Mouse (Mus musculus) regulatory T cell (primary cell): ENCODE data around the gene Abhd14a.

Experiments used
- in situ Hi-C: fragments of 300-600 bp; cut with MboI, MseI; formaldehyde crosslinking; loops from one replicate; pipeline ENCODE4 v1.15.1; 2025; ENCODE audit warnings: high pct_unique_total_duplicates

Gene Abhd14a

DNA sequence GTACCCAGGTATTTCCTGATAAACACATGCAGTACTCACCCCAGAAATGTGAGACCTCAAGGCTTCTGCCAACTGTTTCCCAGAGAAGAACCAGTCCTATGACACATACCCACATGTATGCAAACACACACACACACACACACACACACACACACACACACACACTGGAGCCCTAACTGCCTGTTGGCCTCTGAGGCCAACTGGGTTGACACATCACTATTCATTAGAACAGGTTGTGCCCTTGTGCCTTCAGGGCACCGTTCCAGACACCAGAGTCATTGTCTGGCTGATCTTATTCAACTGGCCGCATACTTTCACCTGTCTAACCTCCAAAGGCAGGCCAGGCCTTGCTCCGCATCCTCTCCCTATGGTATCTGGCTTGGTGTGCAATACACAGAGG, 35.3 kb downstream of the Abhd14a start:
- in situ Hi-C loops: loop anchor here (5.0 kb wide), 1 partner anchor 45 kb away; the partner anchor contains the start of gene Dusp7

DNA sequence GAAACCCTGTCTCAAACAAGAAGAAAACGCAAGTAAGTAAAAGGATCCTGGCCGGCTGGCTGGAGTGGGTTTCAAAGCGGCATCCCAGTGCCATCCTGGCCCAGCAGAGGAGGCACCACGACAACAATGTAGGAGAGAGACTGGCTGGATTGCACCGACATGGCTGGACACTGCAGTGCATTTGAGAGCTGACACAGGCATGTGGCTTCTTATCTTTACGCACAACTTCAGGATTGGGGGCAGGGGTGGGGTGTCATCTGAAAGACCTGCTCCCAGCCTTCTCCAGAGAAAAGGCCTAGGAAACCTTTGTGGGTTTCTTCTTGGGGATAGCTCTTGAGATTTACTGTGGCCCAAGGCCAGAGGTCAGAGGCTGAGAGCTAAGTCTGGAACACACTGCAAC, 35.7 kb downstream of the Abhd14a start:
- in situ Hi-C loops: loop anchor here (5.0 kb wide), 1 partner anchor 44 kb away; the partner anchor contains the start of gene Dusp7

DNA sequence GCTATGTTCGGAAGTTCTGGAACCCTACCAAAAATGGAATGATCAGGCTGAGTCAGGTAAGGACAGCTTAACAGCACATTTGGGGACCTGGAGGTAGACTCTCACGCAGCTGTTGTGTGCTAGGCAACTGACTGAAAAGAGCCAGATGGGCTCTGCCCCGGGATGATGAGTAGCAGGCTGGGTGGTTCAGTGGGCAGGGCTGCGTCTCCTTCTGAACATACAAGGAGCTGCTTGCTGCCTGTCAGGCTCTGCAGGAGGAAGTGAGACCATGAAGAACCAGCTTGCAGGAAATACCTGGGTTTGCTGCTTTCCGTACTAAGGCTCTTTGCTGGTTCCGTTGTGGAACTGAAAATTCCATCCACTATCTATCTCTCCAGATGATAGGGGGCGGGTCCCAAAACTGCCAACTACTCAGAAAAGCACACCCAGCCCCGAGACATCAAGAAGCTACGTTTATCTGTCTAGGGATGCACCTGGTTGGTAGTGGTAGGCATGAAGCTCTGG, 36.3 kb downstream of the Abhd14a start:
- in situ Hi-C loops: loop anchor here (5.0 kb wide), 1 partner anchor 44 kb away; the partner anchor contains the start of gene Dusp7

DNA sequence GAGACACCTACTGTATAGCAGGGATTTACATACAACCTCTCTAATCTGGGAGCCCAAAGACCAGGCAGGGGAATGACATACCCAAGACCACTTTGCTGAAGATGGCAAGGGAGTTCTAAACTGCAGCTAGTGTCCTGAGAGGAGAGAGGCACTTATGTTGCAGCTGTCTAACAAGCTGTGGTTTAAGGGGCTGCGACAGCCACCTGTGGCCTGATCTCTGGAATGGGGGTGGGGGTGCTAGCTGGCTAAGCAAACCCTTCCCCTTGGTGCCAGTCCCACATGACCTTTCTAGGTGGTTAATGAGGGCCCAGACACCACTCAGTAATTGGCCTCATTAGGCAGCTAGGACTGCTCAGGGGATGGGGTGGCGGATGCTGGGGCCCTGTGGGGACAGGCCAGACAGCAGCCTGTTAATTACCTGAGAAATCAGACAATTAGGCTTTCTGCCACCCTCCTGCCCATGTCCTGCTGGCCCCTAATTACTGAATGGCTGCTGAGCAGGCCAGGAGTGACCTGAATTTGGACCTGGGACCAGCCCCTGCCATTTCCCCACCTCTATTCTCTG, 37.3 kb downstream of the Abhd14a start:
- in situ Hi-C loops: loop anchor here (5.0 kb wide), 1 partner anchor 43 kb away; the partner anchor contains the start of gene Dusp7

DNA sequence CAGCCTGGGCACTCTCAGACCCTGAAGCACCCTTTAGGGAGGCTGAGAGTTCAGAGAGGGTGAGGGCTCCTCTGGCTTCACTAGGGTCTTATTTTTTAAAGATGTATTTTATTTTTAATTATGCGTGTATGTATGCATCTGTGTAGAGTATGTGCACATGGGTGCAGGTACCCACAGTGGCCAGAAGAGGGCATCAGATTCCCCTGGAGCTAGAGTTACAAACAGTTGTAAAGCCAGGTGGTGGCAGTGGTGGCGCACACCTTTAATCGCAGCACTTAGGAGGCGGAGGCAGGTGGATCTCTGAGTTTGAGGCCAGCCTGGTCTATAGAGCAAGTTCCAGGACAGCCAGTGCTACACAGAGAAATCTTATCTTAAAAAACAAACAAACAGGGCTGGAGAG, 38.4 kb downstream of the Abhd14a start:
- in situ Hi-C loops: no loop called here

DNA sequence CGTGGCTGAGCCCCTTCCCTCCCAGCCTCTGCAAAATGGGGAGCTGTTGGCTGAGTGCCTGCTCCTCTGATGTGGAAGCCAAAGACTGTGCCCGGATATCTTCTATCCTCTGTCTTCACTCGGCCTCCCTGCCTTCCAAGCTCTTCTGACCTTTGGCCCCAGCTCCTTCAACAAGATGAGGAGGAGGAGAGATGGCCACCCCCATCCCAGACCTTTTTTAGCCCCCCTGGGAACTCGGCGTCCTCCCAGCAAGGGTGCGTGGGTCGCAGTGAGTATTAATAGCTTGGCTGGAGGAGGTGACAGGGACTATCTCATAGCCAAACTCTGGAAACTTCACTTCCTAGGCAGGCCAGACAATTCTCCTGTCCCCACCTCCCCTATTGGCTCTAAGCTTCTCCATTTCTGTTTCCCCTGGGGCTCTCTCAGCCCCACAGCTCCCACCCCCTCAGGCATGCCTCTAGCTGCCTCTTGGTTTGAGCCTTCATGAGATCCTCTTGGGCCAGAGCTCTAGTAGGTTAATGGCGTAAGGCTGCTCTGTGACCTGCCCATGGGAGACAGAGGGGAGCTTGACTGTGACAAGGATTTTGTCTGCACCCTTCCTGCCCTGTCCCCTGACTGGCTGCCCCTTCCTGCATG, 40.9 kb downstream of the Abhd14a start:
- in situ Hi-C loops: no loop called here

DNA sequence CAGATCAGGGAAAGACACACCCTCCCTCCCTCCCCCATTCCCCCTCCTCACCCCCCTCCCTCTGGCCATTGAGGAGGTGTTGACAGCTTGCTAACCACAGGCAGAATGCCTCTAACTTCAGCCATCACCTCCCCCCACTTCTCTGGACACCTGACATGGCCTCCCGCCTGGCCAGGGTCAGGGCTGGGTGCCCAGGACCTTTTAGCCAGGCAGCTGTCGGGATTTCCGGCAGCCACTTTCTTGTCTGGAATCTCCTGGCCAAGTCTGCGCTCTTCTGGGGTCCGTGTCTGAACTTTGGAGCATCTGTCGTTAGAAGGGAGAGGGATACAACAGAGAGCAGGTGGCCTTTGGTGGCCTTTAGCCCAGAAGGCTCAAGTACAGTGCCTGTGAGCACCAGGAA, 42.2 kb downstream of the Abhd14a start:
- in situ Hi-C loops: no loop called here

DNA sequence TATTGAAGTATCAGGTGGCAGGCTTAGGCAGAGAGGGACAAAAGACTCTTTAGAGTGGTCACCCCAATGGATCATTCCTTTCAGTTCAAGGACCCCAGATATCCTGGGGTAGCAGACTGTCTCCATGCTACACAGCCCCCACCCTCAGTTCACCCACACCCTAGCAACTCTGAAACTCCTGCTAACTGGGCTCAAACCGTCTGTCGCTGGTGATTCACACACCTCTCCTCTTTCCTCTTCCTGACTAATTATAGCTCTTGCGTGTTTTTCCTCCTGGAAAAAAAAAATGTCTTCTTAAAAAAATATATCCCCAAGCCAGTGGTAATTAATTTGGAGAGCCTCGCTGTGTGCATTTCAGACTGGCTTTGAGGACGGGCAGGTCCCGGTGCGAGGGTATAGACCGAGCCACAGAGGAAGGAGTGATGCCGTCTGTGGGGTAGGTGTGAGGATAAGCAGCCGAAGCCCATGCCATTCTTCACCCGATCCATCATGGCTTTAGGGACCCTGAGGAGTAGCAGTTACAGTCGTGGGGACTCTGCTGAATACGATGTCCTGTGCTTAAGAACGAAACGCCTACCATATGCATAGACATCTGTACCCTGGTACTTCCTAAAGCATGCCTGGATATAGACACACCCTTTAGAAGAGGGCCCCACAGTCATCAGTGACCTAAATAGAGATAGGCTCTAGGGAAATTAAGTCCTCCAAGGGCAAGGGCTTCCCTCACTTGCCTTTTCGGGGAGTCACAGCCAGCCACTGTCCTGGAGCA, 44.7 kb downstream of the Abhd14a start:
- in situ Hi-C loops: no loop called here

DNA sequence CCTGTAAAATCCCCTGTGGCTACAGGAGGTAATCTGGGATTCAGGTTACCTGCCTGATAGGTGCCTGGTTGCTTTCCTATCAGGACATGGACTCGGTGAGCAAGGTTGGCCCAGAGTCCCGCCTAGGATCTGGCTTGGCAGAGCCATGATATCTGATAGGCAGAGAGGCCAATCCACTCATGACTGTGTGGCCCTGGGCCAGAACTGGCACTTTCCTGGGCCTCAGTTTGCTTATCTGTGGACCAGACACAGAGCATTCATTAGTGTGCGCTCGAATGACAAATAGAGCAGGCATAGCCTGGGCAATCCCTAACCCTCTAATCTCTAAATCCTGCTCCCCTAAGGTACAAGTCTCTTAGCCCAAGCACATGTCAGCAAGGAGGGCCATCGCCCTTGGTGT, 45.3 kb downstream of the Abhd14a start:
- in situ Hi-C loops: no loop called here

DNA sequence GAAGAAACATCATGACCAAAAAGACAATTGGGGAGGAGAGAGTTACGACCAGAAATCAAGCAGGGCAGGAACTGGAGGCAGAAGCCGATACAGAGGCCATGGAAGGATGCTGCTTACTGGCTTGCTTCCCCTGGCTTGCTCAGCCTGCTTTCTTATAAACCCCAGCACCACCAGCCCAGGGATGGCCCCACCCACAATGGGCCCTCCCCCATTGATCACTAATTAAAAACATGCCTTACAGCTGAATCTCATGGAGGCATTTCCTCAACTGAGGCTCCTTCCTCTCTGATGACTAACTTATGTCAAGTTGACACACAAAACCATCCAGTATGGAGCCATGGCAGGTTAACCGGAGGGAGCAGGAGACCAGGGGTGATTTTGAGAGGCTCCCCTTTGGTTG, 47.7 kb downstream of the Abhd14a start:
- in situ Hi-C loops: loop anchor here (5.0 kb wide), 1 partner anchor 53 kb away; no protein-coding TSS in a partner anchor

DNA sequence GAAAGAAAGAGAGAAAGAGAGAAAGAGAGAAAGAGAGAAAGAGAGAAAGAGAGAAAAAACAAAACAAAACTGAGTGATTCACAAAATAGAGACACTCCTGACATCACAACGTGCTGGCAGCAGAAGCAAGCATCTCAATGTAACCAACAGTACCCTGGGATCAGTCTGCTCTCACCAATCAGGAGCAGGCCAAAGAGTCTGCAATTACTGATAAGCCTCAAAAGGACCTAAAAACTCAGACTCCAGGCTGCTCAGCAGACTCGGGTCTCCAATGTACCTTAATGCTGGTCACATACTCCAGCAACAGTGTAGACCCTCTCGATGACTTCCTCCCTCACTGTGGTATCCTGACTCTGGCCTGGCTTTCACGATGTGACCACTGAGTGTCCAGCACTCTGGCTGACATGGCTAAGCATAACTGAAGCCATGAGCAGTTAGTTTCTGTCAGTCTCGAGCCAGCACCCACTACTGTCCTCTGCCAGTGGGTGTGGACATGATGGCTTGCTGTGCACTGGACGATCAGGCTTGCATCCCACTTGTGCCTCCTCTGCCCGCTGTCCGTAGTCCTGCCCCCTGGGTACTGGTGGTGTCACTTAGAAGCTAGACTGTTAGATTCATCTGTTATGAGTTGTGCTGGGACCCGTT, 48.7 kb downstream of the Abhd14a start:
- in situ Hi-C loops: loop anchor here (5.0 kb wide), 1 partner anchor 51 kb away; no protein-coding TSS in a partner anchor

DNA sequence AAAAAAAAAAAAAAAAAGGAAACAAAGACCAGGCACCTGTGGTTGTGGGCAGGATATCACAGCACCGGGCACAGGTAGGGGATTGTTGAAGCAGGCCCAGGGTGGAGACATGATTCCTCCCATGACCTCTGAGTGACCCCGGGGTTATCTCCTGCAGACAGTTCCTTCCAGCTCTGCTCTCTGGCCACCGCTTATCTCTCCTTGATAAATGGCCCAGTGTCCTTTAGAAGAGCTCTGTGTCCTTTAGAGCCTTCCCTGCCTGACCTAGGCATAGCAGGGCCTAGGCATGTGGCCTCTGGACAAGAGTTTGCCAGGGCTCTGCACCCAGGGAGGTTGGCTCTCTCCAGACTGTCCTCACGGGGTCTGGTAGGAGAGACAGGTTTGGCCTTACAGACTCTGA, 49.7 kb downstream of the Abhd14a start:
- in situ Hi-C loops: loop anchor here (5.0 kb wide), 1 partner anchor 50 kb away; no protein-coding TSS in a partner anchor

DNA sequence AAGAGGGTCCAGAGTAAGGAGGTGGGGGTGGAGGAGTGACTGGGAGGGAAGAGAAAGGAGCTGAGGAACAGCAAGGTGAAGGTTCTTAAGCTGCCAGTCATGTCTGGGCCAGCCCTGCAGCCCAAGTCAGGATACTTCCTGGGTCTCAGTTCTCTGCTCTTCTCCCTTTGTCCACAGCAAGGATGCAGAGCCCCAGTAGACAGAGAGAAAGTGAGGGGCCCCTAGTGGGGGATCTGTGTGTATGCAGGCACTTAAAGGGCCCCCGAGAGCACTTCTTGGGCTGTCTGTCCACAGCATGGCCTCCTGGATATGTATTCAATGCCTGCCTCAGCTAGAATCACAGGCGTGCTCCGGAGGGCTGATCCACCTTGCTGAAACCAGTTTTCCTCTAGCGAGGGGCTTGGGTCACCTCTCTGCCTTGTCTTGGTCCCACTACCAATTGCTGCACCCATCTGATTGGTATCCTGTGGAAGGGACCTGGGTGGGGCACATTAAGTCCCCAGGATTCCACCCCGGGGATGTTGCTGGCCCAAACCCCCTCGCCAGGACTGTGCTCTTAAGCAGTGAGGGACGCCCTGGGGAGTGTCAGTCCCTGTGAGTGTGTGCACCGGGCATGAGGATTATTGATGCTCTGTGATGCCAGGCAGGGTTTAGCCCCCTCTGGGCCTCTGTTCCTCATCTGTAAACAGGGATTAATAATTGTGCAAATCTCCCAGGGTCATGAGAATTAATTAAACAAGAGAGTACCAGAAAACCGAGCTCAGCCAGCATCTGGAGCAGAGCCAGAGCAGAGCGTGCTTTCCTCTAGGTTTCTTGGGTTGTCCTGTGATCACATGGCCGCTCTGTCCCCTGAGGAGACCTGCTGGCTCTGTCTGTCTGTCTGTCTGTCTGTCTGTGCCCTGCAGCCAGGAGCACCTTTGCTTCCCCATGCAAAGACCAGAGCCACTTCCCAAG, 52.6 kb downstream of the Abhd14a start:
- in situ Hi-C loops: loop anchor here (5.0 kb wide), 1 partner anchor 48 kb away; no protein-coding TSS in a partner anchor

DNA sequence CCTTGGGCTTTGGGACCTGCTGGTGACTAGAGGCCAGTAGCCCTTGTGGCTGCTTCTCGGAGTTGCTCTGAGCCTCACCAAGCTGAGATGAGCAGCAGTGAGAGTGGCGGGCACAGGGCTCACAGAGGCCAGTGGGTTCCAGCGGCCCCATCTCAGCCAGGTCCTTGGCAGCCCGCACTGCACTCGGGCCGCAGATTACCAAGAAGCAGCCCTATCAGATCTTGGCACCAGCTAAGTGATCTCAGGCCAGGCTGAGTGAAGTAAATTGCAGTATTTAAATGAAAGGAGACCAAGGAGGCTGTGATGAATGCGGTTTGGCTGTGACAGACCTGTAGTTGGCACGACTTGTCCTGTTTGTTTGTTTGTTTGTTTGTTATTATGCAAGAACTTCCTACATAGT, 53.9 kb downstream of the Abhd14a start:
- in situ Hi-C loops: no loop called here

DNA sequence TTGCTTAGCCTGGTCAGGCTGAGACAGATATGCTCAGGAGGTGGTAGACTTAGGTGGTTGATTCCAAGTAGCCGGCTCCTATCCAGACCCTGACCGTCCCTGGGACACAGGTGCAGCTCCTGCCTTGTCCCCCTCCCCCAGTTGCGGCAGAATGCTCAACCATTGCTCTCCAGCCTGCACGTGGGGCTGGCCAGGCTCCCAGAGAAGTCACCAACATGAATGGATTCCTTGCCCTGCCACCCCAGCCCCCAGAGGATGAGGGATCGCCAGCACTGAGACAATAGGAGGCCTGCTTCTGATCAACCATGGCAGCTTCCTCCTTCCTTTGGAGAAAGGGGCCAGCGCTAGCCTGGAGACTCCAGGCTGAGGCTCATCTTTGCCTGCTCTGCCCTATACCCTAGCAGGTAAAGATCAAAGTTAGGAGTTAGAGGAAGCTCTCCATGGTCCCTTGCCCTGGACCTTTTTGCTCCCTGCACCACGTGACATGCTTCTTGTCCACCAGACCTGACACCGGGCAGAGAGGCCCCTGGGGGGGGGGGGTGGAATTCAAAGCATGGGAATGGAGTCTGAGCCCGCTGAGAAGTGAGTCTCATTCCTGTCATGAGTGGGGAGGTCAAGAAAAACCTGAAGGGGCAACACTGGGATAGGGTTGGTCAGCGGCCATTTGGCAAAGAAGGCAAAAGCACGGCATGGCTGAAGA, 54.5 kb downstream of the Abhd14a start:
- in situ Hi-C loops: no loop called here
